8 mouse cellular contexts compared by ENCODE assay signal in the genomic region with DNA sequence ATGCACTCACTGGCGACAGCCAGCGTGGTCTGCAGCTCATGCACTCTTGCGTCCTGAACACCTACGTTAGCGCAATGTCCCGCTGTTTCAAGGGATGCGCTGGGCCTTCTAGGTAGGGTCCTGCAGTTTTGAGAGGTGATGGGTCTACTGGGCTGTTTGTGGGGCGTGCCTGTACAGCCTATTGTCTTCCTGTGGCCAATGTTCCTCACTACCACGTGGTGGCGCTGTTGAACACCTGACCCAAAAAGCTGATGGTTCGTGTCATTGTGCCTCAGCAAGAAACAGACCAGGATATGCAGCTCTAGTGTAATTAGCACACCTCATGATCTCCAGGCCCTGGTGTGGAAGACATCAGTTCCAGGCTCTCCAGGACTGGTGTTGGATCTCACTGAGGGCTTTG. TPM values are rescaled to one million over a fixed set of nuclear protein-coding genes. Genes with fewer than 3 reads are reported as not detected.
DNase-seq lines count a peak whose midpoint lies in the region; ATAC-seq and TF ChIP-seq lines count a peak whose summit lies in the region.
"Had no signal": no experiment of that assay in that cellular context is flagged by ENCODE, and none has a peak within 500 bp of the region (broad histone marks: within the 10 kb centered on the region; RNA-seq: fewer than 3 reads in every experiment).

No protein-coding gene starts in this region.

- H3K79me2 ChIP-seq in C2C12 (ENCODE audit: control insufficient read depth, insufficient read depth): no peaks in the 10 kb centered on the region

- no peak overlapping the region for H3K4me3 ChIP-seq in C2C12 (ENCODE audit: insufficient read depth, poor library complexity, severe bottlenecking)
- H3K4me3 ChIP-seq in intestine, postnatal 0 days (ENCODE audit: low read depth, low read length): no peak overlapping the region
- no peak overlapping the region for H3K4me3 ChIP-seq in liver, embryonic 14.5 days (ENCODE audit: insufficient read depth in 1 of 2, low read depth in 2 of 2, low read length in 2 of 2)

- H3K36me3 ChIP-seq in C2C12 (ENCODE audit: control insufficient read depth, insufficient read depth): no peaks in the 10 kb centered on the region
- no peaks in the 10 kb centered on the region for H3K36me3 ChIP-seq in intestine, postnatal 0 days (ENCODE audit: control insufficient read depth, insufficient read depth)
- no peaks in the 10 kb centered on the region for H3K36me3 ChIP-seq in liver, embryonic 14.5 days (replicated peaks; ENCODE audit: control insufficient read depth, insufficient read depth, low read depth)

- H3ac ChIP-seq in C2C12 (ENCODE audit: control insufficient read depth, insufficient read length, low read depth): no peak overlapping the region

- intact Hi-C loops in gastrocnemius, postnatal 14 days (cut with DNase I; ENCODE audit: low total_unique reads): loop anchor here (5.0 kb wide), 1 partner anchor 58 kb away; no protein-coding TSS in a partner anchor

- DNase-seq in ES-CJ7 (ENCODE audit: low read depth, low spot score): peak; percentile 83
- DNase-seq in gastrocnemius, postnatal 14 days: peak; percentile 54
- DNase-seq in liver, embryonic 14.5 days (ENCODE audit: low read depth in 3 of 3, low spot score in 3 of 3): peak in 2 of 3 experiments; percentile 22 to 24
- peak; percentile 25 for DNase-seq in retina, adult 2 months (ENCODE audit: low read depth, low spot score)

- WGBS in intestine, postnatal 0 days: 21% methylated on average over 11 of the region's 11 CpGs
- WGBS in liver, embryonic 14.5 days (ENCODE audit: insufficient replicate concordance): 15% methylated on average over 11 of the region's 11 CpGs

- peak; percentile 74 for TF ChIP-seq CTCF in C2C12 (IDR thresholded peaks at IDR 0.05; ENCODE audit: control insufficient read depth, insufficient read depth, insufficient read length)
- TF ChIP-seq CTCF in intestine, postnatal 0 days (IDR thresholded peaks at IDR 0.05; ENCODE audit: low read depth): peak; percentile 89
- peak; percentile 92 for TF ChIP-seq CTCF in liver, embryonic 14.5 days (IDR thresholded peaks at IDR 0.05; ENCODE audit: low read depth)

- peak; percentile 56 for ATAC-seq in cerebellum, adult (ENCODE audit: insufficient number of reproducible peaks, low FRiP score, low TSS enrichment)
- ATAC-seq in intestine, postnatal 0 days: 0 out of 2 replicates have a peak, but pooled peaks have one; percentile 6
- ATAC-seq in liver, embryonic 14.5 days (ENCODE audit: insufficient read depth): no peak

- no peaks in the 10 kb centered on the region for H3K27me3 ChIP-seq in C2C12 (ENCODE audit: control insufficient read depth, insufficient read depth, insufficient read length)
- no peaks in the 10 kb centered on the region for H3K27me3 ChIP-seq in intestine, postnatal 0 days (replicated peaks; ENCODE audit: control insufficient read depth, insufficient read depth, low read length)
- no peaks in the 10 kb centered on the region for H3K27me3 ChIP-seq in liver, embryonic 14.5 days (ENCODE audit: control insufficient read depth, insufficient read depth, low read length)

- no peak overlapping the region for H3K9ac ChIP-seq in intestine, postnatal 0 days (ENCODE audit: low read depth, low read length)
- no peak overlapping the region for H3K9ac ChIP-seq in liver, embryonic 14.5 days (replicated peaks)

- H3K4me2 ChIP-seq in intestine, postnatal 0 days (replicated peaks; ENCODE audit: low read depth): no peak overlapping the region
- no peak overlapping the region for H3K4me2 ChIP-seq in liver, embryonic 14.5 days (ENCODE audit: low read depth)

- H3K27ac ChIP-seq in intestine, postnatal 0 days (ENCODE audit: low read depth, low read length): no peak overlapping the region
- no peak overlapping the region for H3K27ac ChIP-seq in liver, embryonic 14.5 days

- H3K79me3 ChIP-seq in C2C12 (ENCODE audit: low read depth): no peaks in the 10 kb centered on the region

- TF ChIP-seq EP300 in liver, embryonic 14.5 days (IDR thresholded peaks at IDR 0.05; ENCODE audit: low read depth): no peak

- H3K4me1 ChIP-seq in intestine, postnatal 0 days (replicated peaks; ENCODE audit: control insufficient read depth, insufficient read depth, low read length): no peaks in the 10 kb centered on the region
- H3K4me1 ChIP-seq in liver, embryonic 14.5 days (replicated peaks; ENCODE audit: control insufficient read depth in 2 of 2, insufficient read depth in 2 of 2, low read length in 1 of 2): no peaks in the 10 kb centered on the region; a peak in 1 of 4 replicates

- no peaks in the 10 kb centered on the region for H3K9me3 ChIP-seq in intestine, postnatal 0 days (ENCODE audit: control insufficient read depth)
- H3K9me3 ChIP-seq in liver, embryonic 14.5 days (ENCODE audit: control insufficient read depth, low read length): no peaks in the 10 kb centered on the region

TF ChIP-seq in C2C12, 6 proteins besides CTCF, POLR2A, EP300 and RAD21:
- peak; percentile 39 for TF ChIP-seq USF1 (IDR thresholded peaks at IDR 0.05; ENCODE audit: low read depth)
- TF ChIP-seq CEBPB (IDR thresholded peaks at IDR 0.05; ENCODE audit: low read depth): no peak

RNA-seq across cellular contexts. Expression of a gene that starts 21.7 kb away (rescaled TPM):
- polyA plus RNA-seq in C2C12 (2012; fragmentation: generic; extraction: Trizol): not detected
- total RNA-seq in gastrocnemius, postnatal 14 days (2021): 10 to 100 TPM in 1 of 2 experiments, 1 to 10 TPM in 1; 7.8 to 12.7 TPM
- 4.9 and 6.2 TPM in 2 replicates for polyA plus RNA-seq in intestine, postnatal 0 days (2015; fragmentation: Nextera tagmentation; extraction: Ambion mirVana)
- polyA plus RNA-seq in liver, embryonic 14.5 days (2012; rRNA removed): 22.9 and 26.4 TPM in 2 replicates
- 31.6 and 33.5 TPM in 2 replicates for polyA plus RNA-seq in liver, embryonic 14.5 days (2014; fragmentation: Nextera tagmentation; extraction: Ambion mirVana)

RNA-seq across cellular contexts. Expression of a gene that starts 26.7 kb away (rescaled TPM):
- polyA plus RNA-seq in C2C12 (2012; fragmentation: generic; extraction: Trizol): not detected
- not detected for total RNA-seq in gastrocnemius, postnatal 14 days (2021)
- not detected in 2 replicates for polyA plus RNA-seq in intestine, postnatal 0 days (2015; fragmentation: Nextera tagmentation; extraction: Ambion mirVana)
- polyA plus RNA-seq in liver, embryonic 14.5 days (2012; rRNA removed): not detected in 2 replicates
- polyA plus RNA-seq in liver, embryonic 14.5 days (2014; fragmentation: Nextera tagmentation; extraction: Ambion mirVana): not detected in 2 replicates
- total RNA-seq: left cerebral cortex, adult 8-10 months had no signal

RNA-seq across cellular contexts. Expression of a gene that starts 55.5 kb away (rescaled TPM):
- polyA plus RNA-seq in C2C12 (2012; fragmentation: generic; extraction: Trizol): 0.01 TPM
- 1 to 10 TPM; 3.3 to 4.2 TPM for total RNA-seq in gastrocnemius, postnatal 14 days (2021)
- polyA plus RNA-seq in intestine, postnatal 0 days (2015; fragmentation: Nextera tagmentation; extraction: Ambion mirVana): 0.76 and 0.82 TPM in 2 replicates
- 0.33 and 0.34 TPM in 2 replicates for polyA plus RNA-seq in liver, embryonic 14.5 days (2012; rRNA removed)
- polyA plus RNA-seq in liver, embryonic 14.5 days (2014; fragmentation: Nextera tagmentation; extraction: Ambion mirVana): 0.24 and 0.52 TPM in 2 replicates

Comparison
In these comparisons a context has a peak if more than half of its experiments do, and no peak if none do; other contexts are left out.
1. DNase-seq: peak in every context shown above with its lines; median percentile 83 in ES-CJ7; 54 in gastrocnemius, postnatal 14 days; 25 in retina, adult 2 months; 23 in liver, embryonic 14.5 days.